21 mouse cellular contexts compared by ENCODE assay signal in the genomic region with DNA sequence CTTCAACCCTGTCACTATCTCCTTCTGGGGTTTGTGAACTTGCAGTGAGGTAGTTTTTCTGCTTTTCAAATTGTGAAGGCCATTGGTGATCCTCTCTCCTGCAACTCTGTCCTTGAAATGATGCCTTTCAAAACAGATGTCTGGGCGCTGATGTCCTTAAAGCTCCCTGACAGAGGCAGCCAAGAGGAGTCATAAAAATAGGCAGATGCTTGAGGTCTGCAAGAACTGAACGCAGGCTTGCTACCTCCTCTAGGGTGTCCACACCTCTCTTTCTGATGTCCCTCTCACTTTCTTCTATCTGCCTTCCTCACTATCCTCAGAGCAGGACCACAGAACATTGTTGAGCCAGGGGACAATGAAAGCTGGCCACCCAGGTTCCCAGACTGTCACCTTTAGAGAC. TPM values are rescaled to one million over a fixed set of nuclear protein-coding genes. Genes with fewer than 3 reads are reported as not detected.
DNase-seq lines count a peak whose midpoint lies in the region; ATAC-seq and TF ChIP-seq lines count a peak whose summit lies in the region.
"Had no signal": no experiment of that assay in that cellular context is flagged by ENCODE, and none has a peak within 500 bp of the region (broad histone marks: within the 10 kb centered on the region; RNA-seq: fewer than 3 reads in every experiment).

No protein-coding gene starts in this region.

- intact Hi-C loops in heart, adult 2 months (cut with DNase I) = loop anchor here (5.0 kb wide), 1 partner anchor 41 kb away; a partner anchor contains a TSS

- no peak for TF ChIP-seq EP300 in heart, adult 2 months (IDR thresholded peaks at IDR 0.05; ENCODE audit: insufficient read depth, low read depth, low read length)

- peaks cover 6% of the 10 kb centered on the region for H3K4me1 ChIP-seq in heart, adult 2 months (ENCODE audit: control insufficient read depth, insufficient read depth, low read length)
- H3K4me1 ChIP-seq in heart, embryonic 14.5 days (ENCODE audit: control insufficient read depth in 2 of 2, insufficient read depth in 2 of 2, low read length in 2 of 2) = peaks cover 18 to 47% of the 10 kb centered on the region in 2 experiments
- H3K4me1 ChIP-seq in heart, embryonic 11.5 days (ENCODE audit: control insufficient read depth, insufficient read depth, low read length) = peaks cover 24% of the 10 kb centered on the region; the same call in 1 of the 2 replicates
- H3K4me1 ChIP-seq: forebrain, embryonic 13.5 days; hindbrain, embryonic 13.5 days had no signal

- DNase-seq in heart, adult 2 months = peak in 1 of 2 experiments; percentile 26
- DNase-seq in heart, adult 8-10 months (ENCODE audit: low spot score) = no peak
- peak; percentile 16 for DNase-seq in thymus, postnatal 0 days (ENCODE audit: low spot score)
- DNase-seq in thymus, postnatal 14 days = no peak
- DNase-seq in spleen, postnatal 4 days (ENCODE audit: low spot score in 2 of 2) = no peak
- DNase-seq: adrenal gland, postnatal 25 days; cerebellum, adult 2 months; cerebellum, postnatal 10 days; forebrain, postnatal 0 days; gastrocnemius, adult 2 months; gastrocnemius, postnatal 25 days; kidney, adult 11 months had no signal

- ATAC-seq in heart, embryonic 14.5 days (ENCODE audit: insufficient number of reproducible peaks, insufficient read depth, low FRiP score, low read depth) = no peak
- no peak for ATAC-seq in heart, embryonic 11.5 days (replicated peaks; ENCODE audit: insufficient number of reproducible peaks, low FRiP score, low TSS enrichment)
- ATAC-seq: forebrain, embryonic 13.5 days; forebrain, postnatal 0 days; hindbrain, postnatal 0 days had no signal

- WGBS in heart, adult 2 months = 46% methylated on average over 2 of the region's 2 CpGs
- 33% methylated on average over 2 of the region's 2 CpGs for WGBS in heart, embryonic 14.5 days
- 55% methylated on average over 2 of the region's 2 CpGs for WGBS in heart, embryonic 11.5 days (ENCODE audit: insufficient replicate concordance)

- peaks cover 5% of the 10 kb centered on the region for H3K36me3 ChIP-seq in heart, adult 2 months (ENCODE audit: control insufficient read depth, insufficient read depth, low read length)
- H3K36me3 ChIP-seq in heart, embryonic 14.5 days (ENCODE audit: control insufficient read depth, insufficient read depth, low read length) = no peaks in the 10 kb centered on the region
- no peaks in the 10 kb centered on the region for H3K36me3 ChIP-seq in heart, embryonic 11.5 days (ENCODE audit: control insufficient read depth, insufficient read depth, low read length)
- H3K36me3 ChIP-seq: embryonic facial prominence, embryonic 10.5 days; hindbrain, embryonic 13.5 days had no signal

- H3K4me2 ChIP-seq in heart, embryonic 14.5 days (ENCODE audit: low read length) = peak overlapping the region; percentile 16; the same call in 1 of the 2 replicates
- no peak overlapping the region for H3K4me2 ChIP-seq in heart, embryonic 11.5 days
- H3K4me2 ChIP-seq: forebrain, embryonic 13.5 days; hindbrain, embryonic 13.5 days had no signal

- TF ChIP-seq POLR2A in heart, adult 2 months (IDR thresholded peaks at IDR 0.05; ENCODE audit: insufficient read depth, low read depth, low read length) = peak; percentile 50; the same call in 1 of the 2 replicates

- H3K79me2 ChIP-seq in heart, adult 2 months (replicated peaks; ENCODE audit: control insufficient read depth, insufficient read depth, low read length) = no peaks in the 10 kb centered on the region

- H3K4me3 ChIP-seq in heart, adult 2 months = no peak overlapping the region
- no peak overlapping the region for H3K4me3 ChIP-seq in heart, embryonic 14.5 days (ENCODE audit: control insufficient read depth in 1 of 2, insufficient read depth in 1 of 2, low read depth in 1 of 2, low read length in 2 of 2)
- no peak overlapping the region for H3K4me3 ChIP-seq in heart, embryonic 11.5 days (ENCODE audit: low read depth, low read length)
- H3K4me3 ChIP-seq: embryonic facial prominence, embryonic 10.5 days; forebrain, embryonic 13.5 days; gastrocnemius, adult 2 months; hindbrain, embryonic 13.5 days had no signal

- no peak for TF ChIP-seq CTCF in heart, adult 2 months (IDR thresholded peaks at IDR 0.05)

- no peaks in the 10 kb centered on the region for H3K27me3 ChIP-seq in heart, adult 2 months (ENCODE audit: control insufficient read depth, insufficient read depth, low read length)
- H3K27me3 ChIP-seq in heart, embryonic 14.5 days (ENCODE audit: control insufficient read depth, insufficient read depth, low read length) = no peaks in the 10 kb centered on the region
- no peaks in the 10 kb centered on the region for H3K27me3 ChIP-seq in heart, embryonic 11.5 days (ENCODE audit: control insufficient read depth, insufficient read depth, low read length)
- H3K27me3 ChIP-seq: CH12.LX; forebrain, embryonic 13.5 days; hindbrain, embryonic 13.5 days; Patski had no signal

- peak overlapping the region; percentile 19; the same call in 1 of the 2 replicates for H3K9ac ChIP-seq in heart, adult 2 months (ENCODE audit: low read depth, low read length)
- H3K9ac ChIP-seq in heart, embryonic 14.5 days (ENCODE audit: low read length) = no peak overlapping the region
- no peak overlapping the region for H3K9ac ChIP-seq in heart, embryonic 11.5 days (ENCODE audit: low read depth, low read length)
- H3K9ac ChIP-seq: forebrain, embryonic 13.5 days; forebrain, postnatal 0 days; hindbrain, embryonic 13.5 days had no signal

- no peaks in the 10 kb centered on the region for H3K9me3 ChIP-seq in heart, embryonic 14.5 days (ENCODE audit: control insufficient read depth, low read length)
- H3K9me3 ChIP-seq in heart, embryonic 11.5 days (replicated peaks; ENCODE audit: control insufficient read depth, low read length) = no peaks in the 10 kb centered on the region
- H3K9me3 ChIP-seq: embryonic facial prominence, embryonic 10.5 days; forebrain, embryonic 13.5 days; hindbrain, embryonic 13.5 days had no signal

- H3K27ac ChIP-seq in heart, adult 2 months = peak overlapping the region; percentile 79
- peak overlapping the region; percentile 57 to 78 for H3K27ac ChIP-seq in heart, embryonic 14.5 days (replicated peaks in 1 of 2; ENCODE audit: control insufficient read depth in 1 of 2, insufficient read depth in 1 of 2, low read depth in 2 of 2, low read length in 2 of 2)
- no peak overlapping the region for H3K27ac ChIP-seq in heart, embryonic 11.5 days (ENCODE audit: low read depth, low read length)
- H3K27ac ChIP-seq: embryonic facial prominence, embryonic 10.5 days; forebrain, embryonic 13.5 days; hindbrain, embryonic 13.5 days; hindbrain, postnatal 0 days had no signal

RNA-seq across cellular contexts. Expression of a gene that starts 41.7 kb away (rescaled TPM):
- total RNA-seq in heart, adult 2 months (2021) = 1,000 to 10,000 TPM; 1,721 to 1,764 TPM
- polyA plus RNA-seq in heart, adult 2 months (2012; rRNA removed) = 1,853 and 3,161 TPM in 2 replicates
- 1,000 to 10,000 TPM; 1,741 to 2,078 (median 1,948) TPM for total RNA-seq in heart, adult 8-10 months (2022)
- 358 and 365 TPM in 2 replicates for polyA plus RNA-seq in heart, embryonic 14.5 days (2014; fragmentation: Nextera tagmentation; extraction: Ambion mirVana)
- 181 and 186 TPM in 2 replicates for polyA plus RNA-seq in heart, embryonic 11.5 days (2014; fragmentation: Nextera tagmentation; extraction: Ambion mirVana)
- 5.3 and 6.0 TPM in 2 replicates for polyA plus RNA-seq in thymus, postnatal 0 days (2015; fragmentation: Nextera tagmentation; extraction: Ambion mirVana)
- total RNA-seq: hematopoietic stem cell, adult 5-6 weeks had no signal

Comparison
In these comparisons a context has a peak if more than half of its experiments do, and no peak if none do; other contexts are left out.
1. RNA of a gene that starts 41.7 kb away (polyA plus RNA-seq): 1,853 to 3,161 TPM in heart, adult 2 months, 358 to 365 TPM in heart, embryonic 14.5 days and 181 to 186 TPM in heart, embryonic 11.5 days; 5.3 to 6.0 TPM in thymus, postnatal 0 days; every median in the first group is over 10 times any median in the second.